Mouse (Mus musculus) thymus, adult 2 months (tissue): ENCODE results near the gene Ambra1.

Source experiments
- CTCF ChIP-seq: fragments of 200-500 bp; IDR thresholded peaks from 2 replicates; pipeline ENCODE4 v1.5.1; 2012; ENCODE audit warnings: mild to moderate bottlenecking, control low read depth, low read length, moderate library complexity, borderline replicate concordance; ENCODE audit not compliant: control insufficient read depth, poor library complexity, insufficient read depth; ENCODE audit errors: extremely low read depth
- POLR2A ChIP-seq: fragments of 200-500 bp; IDR thresholded peaks from 2 replicates; pipeline ENCODE4 v1.6.1; 2012; ENCODE audit warnings: mild to moderate bottlenecking, low read length, control low read depth, moderate library complexity; ENCODE audit not compliant: control insufficient read depth, poor library complexity, insufficient read depth; ENCODE audit errors: extremely low read depth

GRCm38 (mm10) chr2:91711256-91711925, 18.5 kb upstream of the Ambra1 start:
- TF ChIP-seq POLR2A (no peak), CTCF (no peak)
